Mouse (Mus musculus) right cerebral cortex, adult 2 months (tissue): ENCODE measurements at regions not wholly inside any gene's neighbourhood (a gene's known extent, or its start where the extent isn't known, plus 50 kb on each side); places are given as distances from the start of the nearest gene placed in this dataset.
A peak's percentile ranks its signal among the peaks of the same experiment; 100 is the strongest.

Source experiments
- DNase-seq, 2 experiments: peaks; one replicate each; pipeline ENCODE4 v3.0.0; 2021 to 2022; ENCODE audit warnings: low spot score in 2 of 2

DNA sequence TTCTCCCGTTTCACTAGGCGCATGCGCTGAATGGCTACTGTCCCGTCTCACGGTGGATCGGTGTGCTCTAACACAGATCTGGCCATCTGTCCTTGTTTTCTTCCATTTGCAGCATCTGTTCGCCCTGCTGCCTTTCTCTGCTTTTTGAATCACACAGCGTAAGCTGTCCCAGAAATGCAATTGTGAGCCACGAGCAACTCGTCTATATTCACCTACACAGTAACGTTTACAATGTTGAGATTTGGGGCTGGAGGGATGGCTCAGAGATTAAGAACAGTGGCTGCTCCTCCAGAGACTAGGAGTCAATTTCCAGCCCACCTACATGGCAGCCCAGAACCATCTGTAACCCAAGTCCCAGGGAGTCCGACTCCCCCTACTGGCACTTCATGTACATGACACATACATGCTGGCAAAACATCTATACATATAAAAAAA lies 72.2 kb upstream of the Cnot2 start:
- DNase-seq, result peak; percentile 76 to 81

DNA sequence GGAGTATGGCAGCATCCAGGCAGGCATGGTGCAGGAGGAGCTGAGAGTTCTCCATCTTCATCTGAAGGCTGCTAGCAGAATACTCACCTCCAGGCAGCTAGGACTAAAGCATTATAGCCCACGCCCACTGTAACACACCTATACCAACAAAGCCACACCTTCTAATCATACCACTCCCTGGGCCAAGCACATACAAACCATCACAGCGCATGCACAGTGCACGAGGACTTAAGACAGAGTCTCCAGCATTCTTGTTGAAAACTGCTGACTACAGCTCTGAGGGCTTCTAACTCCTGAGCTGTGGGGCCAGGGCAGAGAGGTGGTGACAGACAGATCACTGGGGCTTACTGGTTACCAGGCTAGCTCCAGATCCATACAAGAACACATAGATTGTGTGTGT lies 68.0 kb upstream of the Cnot2 start:
- no peak for DNase-seq

DNA sequence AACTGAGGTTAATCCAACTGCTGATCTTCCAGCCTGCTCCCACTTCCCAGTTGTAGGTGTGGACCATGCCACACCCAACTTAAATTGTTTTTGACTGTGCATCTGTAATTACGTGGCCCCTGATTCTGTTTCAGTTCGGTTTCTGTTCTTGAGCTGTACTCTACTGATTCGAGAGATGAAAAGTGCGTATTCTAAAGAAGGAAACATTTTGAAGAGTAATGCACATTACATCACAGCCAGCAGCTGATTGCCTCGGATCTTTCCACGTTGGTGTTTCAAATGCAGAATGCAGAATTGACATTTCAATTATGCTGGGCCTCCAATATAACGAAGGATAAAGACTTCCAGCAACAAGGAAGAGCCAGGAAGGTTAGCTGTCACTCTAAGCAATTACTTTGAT lies 64.7 kb upstream of the Cnot2 start:
- peak in 1 of 2 experiments; percentile 7 for DNase-seq

DNA sequence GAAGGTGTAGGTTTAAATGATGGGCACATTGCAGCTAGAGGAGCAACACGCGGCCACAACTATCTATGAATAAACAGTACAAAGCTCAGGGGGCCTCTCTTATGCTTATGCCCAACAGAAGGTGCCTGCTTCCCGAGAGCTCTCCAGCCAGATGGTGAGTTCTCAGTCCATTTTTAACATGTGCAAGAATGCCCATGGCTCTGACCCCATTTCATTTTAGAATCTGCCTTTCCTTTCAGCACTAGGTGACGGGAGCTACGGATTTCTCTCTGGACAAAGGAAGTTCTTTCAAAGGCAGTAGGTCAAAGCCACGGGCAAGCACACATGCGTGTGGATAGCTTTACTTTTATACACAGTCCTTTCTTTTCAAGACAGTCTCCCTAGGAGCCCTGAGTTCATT lies 64.3 kb upstream of the Cnot2 start:
- peak; percentile 12 to 16 for DNase-seq

DNA sequence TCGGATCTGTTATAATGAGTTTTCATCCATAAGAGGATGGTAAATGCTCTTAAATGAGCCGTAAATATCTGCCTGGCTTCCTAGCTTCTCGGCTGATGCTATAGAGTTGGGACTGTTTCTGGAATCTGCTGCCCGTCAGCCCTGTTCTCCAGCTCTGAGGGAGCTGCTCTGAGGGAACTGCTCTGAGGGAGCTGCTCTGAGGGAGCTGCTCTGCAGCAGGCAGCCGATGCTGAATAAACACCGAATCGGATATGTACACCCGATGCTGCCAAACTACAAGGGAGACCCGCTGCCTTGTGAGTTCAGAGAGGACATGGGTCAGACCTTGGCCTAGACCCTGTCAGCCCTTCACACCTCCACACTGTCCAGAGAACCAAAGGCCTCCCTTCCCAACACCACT lies 63.8 kb upstream of the Cnot2 start:
- no peak for DNase-seq
